17 mouse cellular contexts compared by ENCODE assay signal in genomic region chr8:33076253-33076652, GRCm38 (mm10).
"Had no signal": no experiment of that assay in that cellular context is flagged by ENCODE, and none has a peak within 500 bp of the region (broad histone marks: within the 10 kb centered on the region; RNA-seq: fewer than 3 reads in every experiment).

No protein-coding gene starts in this region.

- H3K27ac ChIP-seq: liver, embryonic 13.5 days; liver, embryonic 15.5 days; lung, embryonic 15.5 days; macrophage; midbrain, embryonic 12.5 days; neural tube, embryonic 13.5 days; stomach, embryonic 15.5 days; stomach, postnatal 0 days had no signal

- H3K9me3 ChIP-seq: liver, embryonic 13.5 days; liver, embryonic 15.5 days; lung, embryonic 15.5 days; megakaryocyte, embryonic 14.5 days; midbrain, embryonic 12.5 days; neural tube, embryonic 13.5 days; stomach, embryonic 15.5 days had no signal

- H3K27me3 ChIP-seq: liver, embryonic 13.5 days; liver, embryonic 15.5 days; lung, embryonic 15.5 days; megakaryocyte, embryonic 14.5 days; midbrain, embryonic 12.5 days; neural tube, embryonic 13.5 days; stomach, embryonic 15.5 days had no signal

- ATAC-seq: liver, postnatal 0 days; lung, postnatal 0 days had no signal

- H3K4me2 ChIP-seq: liver, embryonic 13.5 days; liver, embryonic 15.5 days; lung, embryonic 15.5 days; midbrain, embryonic 12.5 days; neural tube, embryonic 13.5 days; stomach, embryonic 15.5 days had no signal

- DNase-seq: liver, embryonic 13.5 days; liver, postnatal 0 days; lung, adult 2 months; lung, postnatal 14 days; lung, postnatal 36 days; right cerebral cortex, postnatal 14 days; thymus, adult 2 months; thymus, postnatal 36 days had no signal

- H3K36me3 ChIP-seq: liver, embryonic 13.5 days; liver, embryonic 15.5 days; lung, embryonic 15.5 days; midbrain, embryonic 12.5 days; neural tube, embryonic 13.5 days; stomach, embryonic 15.5 days had no signal

- H3K9ac ChIP-seq: liver, embryonic 13.5 days; liver, embryonic 15.5 days; liver, postnatal 0 days; lung, embryonic 15.5 days; midbrain, embryonic 12.5 days; neural tube, embryonic 13.5 days; stomach, embryonic 15.5 days had no signal

- H3K4me1 ChIP-seq: liver, embryonic 13.5 days; liver, embryonic 15.5 days; lung, embryonic 15.5 days; megakaryocyte, embryonic 14.5 days; neural tube, embryonic 13.5 days; stomach, embryonic 15.5 days had no signal

- H3K4me3 ChIP-seq: liver, embryonic 13.5 days; liver, embryonic 15.5 days; lung, embryonic 15.5 days; megakaryocyte, embryonic 14.5 days; midbrain, embryonic 12.5 days; neural tube, embryonic 13.5 days; stomach, embryonic 15.5 days had no signal
